Mouse (Mus musculus) forebrain, embryonic 10.5 days (tissue): ENCODE results near the gene Ndufa5. TPM values are rescaled to one million over a fixed set of nuclear protein-coding genes. Genes with fewer than 3 reads are reported as not detected.

Experiments
- DNase-seq: peaks from one replicate; pipeline ENCODE4 v3.0.0-alpha.2; 2017; ENCODE audit warnings: low spot score; ENCODE audit errors: extremely low spot score
- H3K27ac ChIP-seq: fragments of 300-500 bp; sonication (generic); 2 replicates; pipeline ENCODE4 v1.5.1; 2016; ENCODE audit warnings: mild to moderate bottlenecking
- H3K27me3 ChIP-seq: fragments of 300-500 bp; sonication (generic); 2 replicates; pipeline ENCODE4 v1.6.1; 2016; ENCODE audit warnings: mild to moderate bottlenecking; ENCODE audit not compliant: poor library complexity, severe bottlenecking
- H3K36me3 ChIP-seq: fragments of 300-500 bp; sonication (generic); replicated peaks from 2 replicates; pipeline ENCODE4 v1.6.1; 2016; ENCODE audit warnings: mild to moderate bottlenecking, moderate library complexity
- H3K4me1 ChIP-seq: fragments of 300-500 bp; sonication (generic); 2 replicates; pipeline ENCODE4 v1.6.1; 2016
- H3K4me3 ChIP-seq: fragments of 300-500 bp; sonication (generic); 2 replicates; pipeline ENCODE4 v1.5.1; 2016; ENCODE audit warnings: mild to moderate bottlenecking, moderate library complexity
- H3K9me3 ChIP-seq: fragments of 300-500 bp; sonication (generic); 2 replicates; pipeline ENCODE4 v1.6.1; 2016; ENCODE audit warnings: mild to moderate bottlenecking, moderate library complexity
- WGBS: fragments of 180-500 bp; shearing (Covaris S2); methylation state at CpG from one replicate; pipeline ENCODE4 v1.1.7; 2016; 5-methylcytosine and 5-hydroxymethylcytosine counted together
- polyA plus RNA-seq: library from polyadenylated mRNA; unstranded; fragments of >200 nt; fragmentation: Nextera tagmentation; extraction: Ambion mirVana; gene quantifications from 2 replicates; pipeline ENCODE4 v1.2.1, GENCODE M21; 2016

Ndufa5 gene
- polyA plus RNA-seq = 245 and 258 TPM in 2 replicates

- H3K4me1 ChIP-seq = peaks cover 27% of the 10 kb centered on the region
- no peaks in the 10 kb centered on the region for H3K9me3 ChIP-seq
- DNase-seq = peak; percentile 91
- peak within 1 kb of the TSS; percentile 82 for H3K4me3 ChIP-seq
- peak within 1 kb of the TSS; percentile 80 for H3K27ac ChIP-seq
- H3K36me3 ChIP-seq = peaks cover 11% of the 10 kb centered on the region
- H3K27me3 ChIP-seq = no peaks in the 10 kb centered on the region
- under 1% methylated on average over 53 of the region's 53 CpGs for WGBS
Observed at GRCm38 (mm10) chr6:24527155-24528063, at the start of gene Ndufa5. Ndufa5 (minus strand) TSS chr6:24528013.

- H3K27me3 ChIP-seq = no peaks in the 10 kb centered on the region
- no peaks in the 10 kb centered on the region for H3K36me3 ChIP-seq
- no peak overlapping the region for H3K4me3 ChIP-seq
- H3K9me3 ChIP-seq = peaks cover 3% of the 10 kb centered on the region; the same call in 1 of the 2 replicates
- no peak overlapping the region for H3K27ac ChIP-seq
- no peak for DNase-seq
- no peaks in the 10 kb centered on the region for H3K4me1 ChIP-seq
Observed at GRCm38 (mm10) chr6:24573319-24573718, 45.5 kb upstream of the Ndufa5 start.

DNA sequence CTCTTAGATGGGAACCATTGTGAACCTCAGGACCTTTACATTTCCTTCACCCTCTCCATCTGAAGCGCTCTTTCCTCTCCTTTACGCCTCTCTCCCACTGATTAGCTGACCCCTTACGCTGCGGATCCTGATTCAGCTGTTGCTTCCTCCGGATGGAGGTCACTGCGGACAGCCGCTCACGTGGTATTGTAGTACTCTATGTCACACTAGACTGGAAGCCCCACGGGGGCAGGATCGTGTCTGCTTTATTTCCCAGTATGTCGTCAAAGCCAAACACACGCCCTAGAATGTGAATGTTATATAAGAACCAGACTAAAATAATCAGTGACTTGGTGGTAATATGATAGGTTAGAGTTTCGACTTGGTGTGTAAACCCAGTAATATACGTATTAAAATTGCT, 44.6 kb upstream of the Ndufa5 start:
- H3K4me3 ChIP-seq = no peak overlapping the region
- peaks cover 3% of the 10 kb centered on the region; the same call in 1 of the 2 replicates for H3K9me3 ChIP-seq
- H3K27me3 ChIP-seq = no peaks in the 10 kb centered on the region
- WGBS = 97% methylated on average over 14 of the region's 14 CpGs
- no peaks in the 10 kb centered on the region for H3K36me3 ChIP-seq
- no peak overlapping the region for H3K27ac ChIP-seq
- no peaks in the 10 kb centered on the region for H3K4me1 ChIP-seq
- no peak for DNase-seq

- WGBS = 76% methylated on average over 6 of the region's 6 CpGs
- H3K27me3 ChIP-seq = no peaks in the 10 kb centered on the region
- no peak overlapping the region for H3K4me3 ChIP-seq
- H3K4me1 ChIP-seq = no peaks in the 10 kb centered on the region
- no peak for DNase-seq
- H3K27ac ChIP-seq = no peak overlapping the region
- H3K36me3 ChIP-seq = no peaks in the 10 kb centered on the region
- H3K9me3 ChIP-seq = peaks cover 3% of the 10 kb centered on the region; the same call in 1 of the 2 replicates
Observed at GRCm38 (mm10) chr6:24571126-24571525, 43.3 kb upstream of the Ndufa5 start.

DNA sequence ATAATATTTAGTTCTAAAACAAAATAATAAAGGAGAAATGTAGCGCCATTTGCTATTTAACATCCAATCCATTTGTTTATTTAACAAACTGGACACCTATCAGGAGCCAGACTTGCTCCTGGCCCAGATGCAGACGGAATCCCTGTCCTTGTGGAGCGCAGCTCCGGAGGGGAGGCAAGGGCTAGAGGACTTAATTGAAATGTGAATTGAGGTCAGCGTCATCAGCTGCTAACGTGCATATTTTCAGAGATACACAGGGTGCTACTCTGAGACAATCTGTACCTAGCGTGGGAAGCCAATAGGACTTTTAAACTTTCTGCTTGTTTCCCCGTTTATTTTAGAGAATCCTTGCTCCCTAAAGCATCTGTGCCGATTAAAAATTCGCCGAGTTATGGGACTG, 42.5 kb upstream of the Ndufa5 start:
- no peaks in the 10 kb centered on the region for H3K36me3 ChIP-seq
- DNase-seq = no peak
- H3K4me3 ChIP-seq = no peak overlapping the region
- H3K4me1 ChIP-seq = no peaks in the 10 kb centered on the region
- H3K27me3 ChIP-seq = no peaks in the 10 kb centered on the region
- H3K9me3 ChIP-seq = peaks cover 3% of the 10 kb centered on the region; the same call in 1 of the 2 replicates
- no peak overlapping the region for H3K27ac ChIP-seq
- 83% methylated on average over 11 of the region's 11 CpGs for WGBS

- Histone ChIP-seq H3K4me1 (no peaks in the 10 kb centered on the region), H3K36me3 (no peaks in the 10 kb centered on the region), H3K27me3 (no peaks in the 10 kb centered on the region), H3K4me3 (no peak overlapping the region), H3K27ac (no peak overlapping the region), H3K9me3 (peaks cover 3% of the 10 kb centered on the region; the same call in 1 of the 2 replicates)
- DNase-seq = no peak
- WGBS = 84% methylated on average over 1 of the region's 1 CpGs
Observed at GRCm38 (mm10) chr6:24569711-24570110, 41.9 kb upstream of the Ndufa5 start.

GRCm38 (mm10) chr6:24568963-24569362, 41.1 kb upstream of the Ndufa5 start:
- no peaks in the 10 kb centered on the region for H3K36me3 ChIP-seq
- no peak overlapping the region for H3K27ac ChIP-seq
- H3K4me1 ChIP-seq = no peaks in the 10 kb centered on the region
- 85% methylated on average over 5 of the region's 5 CpGs for WGBS
- H3K9me3 ChIP-seq = no peaks in the 10 kb centered on the region; the same call in 1 of the 2 replicates
- no peak for DNase-seq
- no peaks in the 10 kb centered on the region for H3K27me3 ChIP-seq
- H3K4me3 ChIP-seq = no peak overlapping the region

DNA sequence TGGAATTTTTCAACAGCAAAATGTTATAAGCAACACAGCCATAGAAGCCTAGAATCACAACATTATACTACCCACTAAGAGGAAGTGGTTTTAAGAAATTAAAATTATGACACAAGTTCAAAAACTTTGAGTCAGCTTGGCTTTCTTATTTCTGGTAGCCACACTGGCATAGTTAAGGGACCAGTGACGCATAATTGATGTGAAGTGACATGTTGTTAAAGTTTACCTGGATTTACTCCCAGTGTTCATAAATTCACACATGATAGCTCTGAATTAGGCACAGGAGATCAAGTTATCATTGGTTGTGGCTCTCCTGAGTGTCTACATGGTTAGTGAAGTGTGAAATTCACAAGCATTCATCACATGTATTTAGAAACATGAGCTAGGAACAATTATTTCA, 37.1 kb upstream of the Ndufa5 start:
- Histone ChIP-seq H3K27me3 (no peaks in the 10 kb centered on the region), H3K27ac (no peak overlapping the region), H3K9me3 (no peaks in the 10 kb centered on the region), H3K4me1 (no peaks in the 10 kb centered on the region), H3K36me3 (no peaks in the 10 kb centered on the region), H3K4me3 (no peak overlapping the region)
- DNase-seq = no peak
- 90% methylated on average over 1 of the region's 1 CpGs for WGBS

DNA sequence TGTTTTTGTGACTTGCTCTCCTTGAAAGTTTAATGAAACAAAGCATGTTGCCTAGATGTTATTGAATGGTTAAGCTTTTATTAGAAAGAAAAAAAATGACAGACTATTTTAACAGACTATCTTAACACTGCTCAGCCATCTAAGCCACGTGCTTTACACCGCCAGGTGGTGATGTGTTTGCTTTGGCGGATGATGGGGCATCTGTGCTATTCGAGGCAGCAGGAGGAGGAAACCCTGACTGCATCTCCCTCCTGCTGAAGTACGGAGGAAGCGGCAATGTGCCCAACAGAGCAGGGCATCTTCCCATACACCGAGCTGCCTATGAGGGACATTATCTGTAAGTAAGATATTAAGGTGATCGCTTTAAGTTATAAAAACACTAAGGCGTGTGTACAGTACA, 36.3 kb upstream of the Ndufa5 start:
- Histone ChIP-seq H3K4me1 (no peaks in the 10 kb centered on the region), H3K9me3 (no peaks in the 10 kb centered on the region), H3K4me3 (no peak overlapping the region), H3K27me3 (no peaks in the 10 kb centered on the region), H3K27ac (no peak overlapping the region), H3K36me3 (no peaks in the 10 kb centered on the region)
- WGBS = 85% methylated on average over 9 of the region's 9 CpGs
- DNase-seq = no peak

DNA sequence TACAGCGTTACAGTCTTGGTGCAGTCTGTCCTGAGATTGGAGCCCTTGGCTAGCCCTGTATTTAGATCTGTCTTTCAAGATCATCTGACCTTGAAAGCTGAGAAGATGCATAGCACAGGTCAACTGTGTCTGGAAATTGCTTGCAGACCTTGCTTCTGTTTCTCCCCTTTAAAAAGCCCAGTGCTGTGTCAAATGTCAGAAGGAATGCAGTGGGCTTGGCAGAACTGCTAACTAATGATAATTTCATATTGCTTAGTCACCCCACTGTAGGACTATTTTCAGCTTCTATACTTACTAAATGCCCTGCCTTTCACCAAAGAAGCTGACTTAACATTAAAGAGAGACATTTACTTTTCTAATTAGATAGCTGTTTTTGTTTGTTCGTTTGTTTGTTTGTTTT, 27.7 kb upstream of the Ndufa5 start:
- no peak for DNase-seq
- 78% methylated on average over 2 of the region's 2 CpGs for WGBS
- no peaks in the 10 kb centered on the region for H3K4me1 ChIP-seq
- no peak overlapping the region for H3K4me3 ChIP-seq
- no peaks in the 10 kb centered on the region for H3K27me3 ChIP-seq
- no peaks in the 10 kb centered on the region for H3K36me3 ChIP-seq
- no peak overlapping the region for H3K27ac ChIP-seq
- no peaks in the 10 kb centered on the region for H3K9me3 ChIP-seq

DNA sequence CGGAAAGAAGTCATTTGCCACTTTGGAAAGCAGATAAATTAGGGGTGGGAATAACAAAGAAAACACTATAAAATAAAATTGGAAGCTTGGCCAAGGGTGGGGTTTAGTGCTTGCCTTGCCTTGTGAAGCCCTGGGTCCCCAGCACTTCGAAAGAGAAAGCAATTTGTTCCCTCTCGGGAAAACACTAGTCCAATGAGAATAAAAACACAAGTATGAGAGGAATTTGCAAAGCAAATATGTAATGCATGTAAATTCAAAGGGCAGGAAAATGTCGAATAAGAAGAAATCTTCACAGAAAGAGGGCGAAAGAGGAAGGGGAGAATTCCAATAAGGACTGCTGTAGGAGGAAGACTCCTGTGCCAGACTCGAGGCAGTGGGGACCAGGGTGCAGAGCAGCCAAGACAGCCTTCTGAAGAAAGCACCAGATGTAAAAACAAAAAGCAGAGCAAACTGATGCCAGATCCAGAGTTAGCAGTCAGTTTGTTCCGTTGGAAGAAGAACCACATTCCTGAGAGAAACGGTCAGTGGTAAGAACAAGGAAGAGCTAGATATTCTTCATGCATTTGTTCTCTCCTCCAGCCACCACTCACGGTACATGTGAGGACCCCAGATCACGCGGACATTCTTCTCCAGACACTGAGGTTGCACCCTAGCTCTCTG, 26.7 kb upstream of the Ndufa5 start:
- Histone ChIP-seq H3K27me3 (no peaks in the 10 kb centered on the region), H3K36me3 (no peaks in the 10 kb centered on the region), H3K27ac (no peak overlapping the region), H3K4me3 (no peak overlapping the region), H3K4me1 (no peaks in the 10 kb centered on the region), H3K9me3 (no peaks in the 10 kb centered on the region)
- WGBS = 83% methylated on average over 11 of the region's 11 CpGs
- DNase-seq = no peak

DNA sequence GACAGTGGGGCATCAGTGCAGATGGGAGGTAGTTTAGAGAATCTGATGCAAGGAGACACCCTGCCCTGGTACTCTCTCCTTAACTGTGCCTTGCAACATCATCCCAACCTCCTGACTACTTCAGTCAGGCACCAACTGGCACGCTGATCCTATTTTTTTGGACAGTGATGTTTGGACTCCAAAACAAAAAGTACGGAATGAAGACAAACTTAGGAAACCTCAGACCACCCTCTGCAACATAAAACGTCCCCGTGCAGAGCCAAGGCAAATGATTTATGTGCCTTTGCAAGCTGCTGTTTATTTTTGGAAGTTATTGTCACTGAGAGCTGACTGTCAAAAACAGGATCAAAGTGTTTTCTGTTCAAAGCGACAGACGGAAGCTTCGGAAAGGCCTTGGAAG, 24.2 kb upstream of the Ndufa5 start:
- Histone ChIP-seq H3K9me3 (no peaks in the 10 kb centered on the region), H3K27ac (no peak overlapping the region), H3K27me3 (no peaks in the 10 kb centered on the region), H3K36me3 (no peaks in the 10 kb centered on the region), H3K4me1 (no peaks in the 10 kb centered on the region), H3K4me3 (no peak overlapping the region)
- no peak for DNase-seq
- WGBS = 86% methylated on average over 7 of the region's 7 CpGs

GRCm38 (mm10) chr6:24549801-24550200, 22.0 kb upstream of the Ndufa5 start:
- Histone ChIP-seq H3K9me3 (no peaks in the 10 kb centered on the region), H3K36me3 (no peaks in the 10 kb centered on the region), H3K27ac (no peak overlapping the region), H3K27me3 (no peaks in the 10 kb centered on the region), H3K4me1 (no peaks in the 10 kb centered on the region), H3K4me3 (no peak overlapping the region)
- DNase-seq = no peak
- WGBS = 91% methylated on average over 2 of the region's 2 CpGs
